Mouse (Mus musculus): ENCODE data around the gene Gm20219. TPM values are rescaled to one million over a fixed set of nuclear protein-coding genes. Genes with fewer than 3 reads are reported as not detected.

Gm20219 gene
- polyA plus RNA-seq, 1 experiment = 2.6 TPM

GRCm38 (mm10) chr17:56558448-56558847 is 4.3 kb upstream of the Gm20219 start:
- TF ChIP-seq FLI1 (IDR thresholded peaks at IDR 0.05; ENCODE audit: low read length) = no peak
- no peaks in the 10 kb centered on the region for H3K9me3 ChIP-seq
- H3K4me1 ChIP-seq = peaks cover 31% of the 10 kb centered on the region
- H3K36me3 ChIP-seq (replicated peaks; ENCODE audit: low read length) = peaks cover 45% of the 10 kb centered on the region
- H3K4me3 ChIP-seq (replicated peaks) = no peak overlapping the region
- peaks cover 9% of the 10 kb centered on the region for H3K27me3 ChIP-seq (replicated peaks)

- no peak for TF ChIP-seq FLI1 (IDR thresholded peaks at IDR 0.05; ENCODE audit: low read length)
- TF ChIP-seq GATA1 (IDR thresholded peaks at IDR 0.05; ENCODE audit: borderline replicate concordance, low read length) = no peak
These were observed 1.3 kb downstream of the Gm20219 start for GRCm38 (mm10) chr17:56552781-56553363.

GRCm38 (mm10) chr17:56551841-56552581 is 2.2 kb downstream of the Gm20219 start:
- TF ChIP-seq GATA1 (IDR thresholded peaks at IDR 0.05; ENCODE audit: borderline replicate concordance, low read length) (no peak), FLI1 (IDR thresholded peaks at IDR 0.05; ENCODE audit: low read length) (no peak)
- H3K9me3 ChIP-seq = no peaks in the 10 kb centered on the region
- peaks cover 23% of the 10 kb centered on the region for H3K36me3 ChIP-seq (replicated peaks; ENCODE audit: low read length)
- H3K4me1 ChIP-seq = peaks cover 15% of the 10 kb centered on the region; the same call in 1 of the 2 replicates
- H3K27me3 ChIP-seq (replicated peaks) = peaks cover 20% of the 10 kb centered on the region
- H3K4me3 ChIP-seq (replicated peaks) = no peak overlapping the region

More at GRCm38 (mm10) chr17:56552781-56553363, 1.3 kb downstream of the Gm20219 start:
- peaks cover 25% of the 10 kb centered on the region for H3K36me3 ChIP-seq (replicated peaks; ENCODE audit: low read length)
- H3K4me3 ChIP-seq (replicated peaks) = no peak overlapping the region
- peaks cover 15% of the 10 kb centered on the region; the same call in 1 of the 2 replicates for H3K4me1 ChIP-seq
- no peaks in the 10 kb centered on the region for H3K9me3 ChIP-seq
- peaks cover 16% of the 10 kb centered on the region for H3K27me3 ChIP-seq (replicated peaks)

- Histone ChIP-seq H3K4me3 (replicated peaks) (no peak overlapping the region), H3K36me3 (replicated peaks; ENCODE audit: low read length) (peaks cover 20% of the 10 kb centered on the region), H3K9me3 (no peaks in the 10 kb centered on the region), H3K27me3 (replicated peaks) (peaks cover 23% of the 10 kb centered on the region), H3K4me1 (peaks cover 18% of the 10 kb centered on the region)
- TF ChIP-seq FLI1 (IDR thresholded peaks at IDR 0.05; ENCODE audit: low read length) (no peak), GATA1 (IDR thresholded peaks at IDR 0.05; ENCODE audit: borderline replicate concordance, low read length) (no peak)
These were observed 3.3 kb downstream of the Gm20219 start for GRCm38 (mm10) chr17:56550784-56551475.

GRCm38 (mm10) chr17:56548605-56549105 is 5.5 kb downstream of the Gm20219 start:
- Histone ChIP-seq H3K36me3 (replicated peaks; ENCODE audit: low read length) (peaks cover 20% of the 10 kb centered on the region), H3K4me1 (peaks cover 16% of the 10 kb centered on the region), H3K4me3 (replicated peaks) (no peak overlapping the region), H3K27me3 (replicated peaks) (peaks cover 30% of the 10 kb centered on the region), H3K9me3 (no peaks in the 10 kb centered on the region)
- TF ChIP-seq GATA1 (IDR thresholded peaks at IDR 0.05; ENCODE audit: borderline replicate concordance, low read length) = no peak
- no peak for TF ChIP-seq FLI1 (IDR thresholded peaks at IDR 0.05; ENCODE audit: low read length)

- no peak for TF ChIP-seq GATA1 (IDR thresholded peaks at IDR 0.05; ENCODE audit: borderline replicate concordance, low read length)
- TF ChIP-seq FLI1 (IDR thresholded peaks at IDR 0.05; ENCODE audit: low read length) = no peak
These were observed 6.2 kb downstream of the Gm20219 start for GRCm38 (mm10) chr17:56547846-56548604.

GRCm38 (mm10) chr17:56547116-56547845 is 6.9 kb downstream of the Gm20219 start:
- peaks cover 44% of the 10 kb centered on the region for H3K27me3 ChIP-seq (replicated peaks)
- peaks cover 10% of the 10 kb centered on the region for H3K4me1 ChIP-seq
- H3K36me3 ChIP-seq (replicated peaks; ENCODE audit: low read length) = peaks cover 8% of the 10 kb centered on the region
- TF ChIP-seq GATA1 (IDR thresholded peaks at IDR 0.05; ENCODE audit: borderline replicate concordance, low read length) = no peak
- TF ChIP-seq FLI1 (IDR thresholded peaks at IDR 0.05; ENCODE audit: low read length) = no peak
- no peaks in the 10 kb centered on the region for H3K9me3 ChIP-seq
- no peak overlapping the region for H3K4me3 ChIP-seq (replicated peaks)

More at GRCm38 (mm10) chr17:56547846-56548604, 6.2 kb downstream of the Gm20219 start:
- H3K4me3 ChIP-seq (replicated peaks) = no peak overlapping the region
- H3K4me1 ChIP-seq = peaks cover 15% of the 10 kb centered on the region
- peaks cover 36% of the 10 kb centered on the region for H3K27me3 ChIP-seq (replicated peaks)
- H3K9me3 ChIP-seq = no peaks in the 10 kb centered on the region
- H3K36me3 ChIP-seq (replicated peaks; ENCODE audit: low read length) = peaks cover 14% of the 10 kb centered on the region

- Histone ChIP-seq H3K9me3 (no peaks in the 10 kb centered on the region), H3K36me3 (replicated peaks; ENCODE audit: low read length) (peaks cover 6% of the 10 kb centered on the region), H3K4me1 (peaks cover 10% of the 10 kb centered on the region), H3K27me3 (replicated peaks) (peaks cover 50% of the 10 kb centered on the region), H3K4me3 (replicated peaks) (no peak overlapping the region)
- TF ChIP-seq GATA1 (IDR thresholded peaks at IDR 0.05; ENCODE audit: borderline replicate concordance, low read length) (no peak), FLI1 (IDR thresholded peaks at IDR 0.05; ENCODE audit: low read length) (no peak)
These were observed 7.6 kb downstream of the Gm20219 start for GRCm38 (mm10) chr17:56546576-56546975.

- no peaks in the 10 kb centered on the region for H3K9me3 ChIP-seq
- TF ChIP-seq GATA1 (IDR thresholded peaks at IDR 0.05; ENCODE audit: borderline replicate concordance, low read length) (no peak), FLI1 (IDR thresholded peaks at IDR 0.05; ENCODE audit: low read length) (no peak)
- peaks cover 10% of the 10 kb centered on the region for H3K4me1 ChIP-seq
- peaks cover under 1% of the 10 kb centered on the region for H3K36me3 ChIP-seq (replicated peaks; ENCODE audit: low read length)
- H3K4me3 ChIP-seq (replicated peaks) = no peak overlapping the region
- peaks cover 56% of the 10 kb centered on the region for H3K27me3 ChIP-seq (replicated peaks)
These were observed 8.2 kb downstream of the Gm20219 start for GRCm38 (mm10) chr17:56545945-56546344.

Measured in megakaryocyte, embryonic 14.5 days (primary cell).